Mouse (Mus musculus) telencephalon, adult 2 months (tissue): ENCODE measurements at regions not wholly inside any gene's neighbourhood (a gene's known extent, or its start where the extent isn't known, plus 50 kb on each side); places are given as distances from the start of the nearest gene placed in this dataset.

Experiments used
- DNase-seq: peaks from one replicate; pipeline ENCODE4 v3.0.0-alpha.2; 2011; ENCODE audit warnings: low read depth, low spot score

DNA sequence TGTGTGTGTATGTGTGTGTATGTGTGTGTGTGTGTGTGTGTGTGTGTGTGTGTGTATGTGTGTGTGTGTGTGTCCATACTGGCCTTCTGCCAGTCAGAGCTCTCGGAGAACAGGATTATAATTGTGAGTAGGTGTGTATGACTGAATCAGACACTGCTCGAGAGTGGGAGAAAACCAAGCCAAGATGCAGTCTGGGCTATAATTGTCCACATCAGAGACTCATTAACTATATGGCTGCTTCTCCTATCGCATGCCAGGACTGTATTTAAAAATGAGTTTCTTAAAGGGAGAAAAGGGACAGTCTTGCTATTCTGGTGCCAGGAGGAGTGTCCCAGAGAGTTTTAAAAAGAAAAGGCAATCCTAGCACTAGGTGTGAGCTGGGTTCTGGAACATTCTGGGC lies 58.7 kb upstream of the Adpgk start:
- peak; percentile 74 for DNase-seq

DNA sequence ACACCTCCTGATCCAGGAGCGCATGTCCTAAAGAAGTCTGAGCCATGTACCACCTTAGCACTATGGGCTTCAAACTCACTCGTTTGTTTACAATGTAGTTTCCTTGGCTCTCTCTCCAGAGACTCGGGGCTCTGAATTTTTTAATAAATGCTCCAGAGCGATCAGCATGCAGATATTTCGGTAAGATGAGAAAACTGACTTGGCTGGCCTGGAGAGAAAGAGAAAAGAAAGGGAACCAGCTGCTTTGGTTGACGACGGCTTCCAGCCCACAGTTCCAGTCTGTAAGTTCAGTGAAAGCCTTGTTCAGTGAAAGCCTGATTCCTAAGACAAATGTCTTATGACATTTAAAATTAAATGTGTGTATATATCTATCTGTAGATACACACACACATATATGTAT lies 59.4 kb upstream of the Adpgk start:
- no peak for DNase-seq

DNA sequence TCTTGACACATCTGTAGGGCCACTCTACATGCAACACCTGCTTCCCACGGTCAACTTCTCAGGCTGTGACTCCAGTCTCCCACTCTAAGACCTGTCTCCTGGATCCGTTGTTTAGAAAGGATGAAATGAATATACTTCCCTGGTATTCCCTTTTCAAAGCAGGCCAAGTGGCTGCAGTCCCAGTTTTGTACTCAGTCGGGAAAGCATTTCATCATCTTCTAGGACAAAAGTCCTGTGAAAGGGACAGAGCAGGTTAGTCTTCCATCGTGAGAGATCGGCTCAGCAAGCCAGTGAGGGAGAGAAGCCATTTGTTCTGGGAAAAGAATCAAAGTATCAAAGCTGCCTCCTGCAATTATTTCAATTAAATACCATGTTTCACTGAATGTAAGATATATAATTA lies 60.2 kb upstream of the Adpgk start:
- DNase-seq = no peak

DNA sequence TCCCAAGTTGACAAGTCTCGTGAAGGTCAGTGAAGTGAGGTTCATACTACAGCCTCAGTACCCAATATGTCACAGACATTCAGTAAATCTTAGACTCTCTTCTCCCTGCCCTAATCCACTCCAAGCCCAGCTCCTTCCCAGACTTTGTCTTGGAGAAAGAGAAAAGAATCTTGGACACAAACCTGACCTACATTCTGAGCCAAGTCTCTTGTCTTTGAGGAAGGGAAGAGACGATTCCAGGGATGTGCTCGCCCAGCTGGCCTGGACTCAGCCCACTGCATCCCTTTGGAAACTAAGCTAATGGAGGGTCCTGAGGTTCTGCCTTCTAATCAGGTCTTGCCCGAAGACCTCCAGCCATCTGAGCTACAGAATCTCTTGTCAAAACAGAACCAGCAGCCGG lies 61.2 kb upstream of the Adpgk start:
- DNase-seq = no peak

DNA sequence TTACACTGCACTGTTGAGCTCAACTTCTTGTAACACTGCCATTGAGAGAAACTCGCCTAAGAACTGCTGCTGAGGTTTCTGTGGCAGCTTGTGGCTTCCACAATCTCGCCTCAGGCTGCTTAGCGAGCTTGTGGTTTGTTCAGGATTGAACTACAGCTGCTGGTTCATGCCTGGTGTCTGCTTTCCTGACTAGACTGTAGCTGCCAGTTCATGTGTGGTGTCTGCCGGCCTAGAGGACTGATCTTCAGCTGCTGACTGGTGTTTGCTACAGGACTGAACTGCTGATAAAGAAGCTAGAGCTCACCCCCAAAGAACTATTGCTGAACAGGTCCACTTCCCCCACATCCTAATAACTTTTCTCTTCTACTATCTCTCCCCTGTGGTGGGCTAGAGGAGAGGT lies 63.4 kb upstream of the Adpgk start:
- no peak for DNase-seq

DNA sequence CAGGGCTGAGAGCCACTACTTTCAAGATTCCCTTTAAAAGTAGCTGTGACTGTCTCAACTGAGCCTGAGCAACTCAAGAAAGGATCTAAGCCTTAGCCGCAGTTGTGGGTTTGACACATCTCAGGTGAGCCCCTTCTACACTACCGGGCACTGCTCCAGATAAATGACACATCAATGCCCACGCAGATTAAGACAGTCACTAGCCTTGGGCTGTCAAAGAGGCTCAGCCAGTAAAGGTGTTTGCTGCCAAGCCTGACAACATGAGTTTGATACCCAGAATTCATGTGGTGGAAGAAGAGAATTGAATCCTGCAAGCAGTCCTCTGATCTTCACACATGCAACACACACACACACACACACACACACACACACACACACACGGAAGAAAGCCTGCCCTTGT lies 65.0 kb upstream of the Adpgk start:
- DNase-seq = no peak

DNA sequence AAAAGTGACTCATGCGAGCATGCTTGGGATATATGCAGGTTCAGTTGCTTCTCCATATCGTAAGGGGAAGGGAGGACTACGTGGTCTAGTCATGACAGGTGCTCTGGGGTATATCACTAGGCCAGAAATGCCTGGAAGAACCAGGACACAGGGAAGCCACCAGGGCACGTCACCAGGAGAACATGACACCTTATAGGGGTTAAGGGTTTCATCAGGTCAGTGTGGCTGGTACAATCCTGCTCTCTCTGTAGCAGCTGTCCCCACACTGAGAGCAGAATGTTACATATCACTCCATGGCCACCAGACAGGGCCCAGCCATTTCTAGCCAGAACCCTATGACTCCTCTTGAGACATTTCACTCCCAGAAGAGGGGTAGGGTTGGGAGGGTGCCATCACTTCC lies 72.1 kb upstream of the Adpgk start:
- no peak for DNase-seq

DNA sequence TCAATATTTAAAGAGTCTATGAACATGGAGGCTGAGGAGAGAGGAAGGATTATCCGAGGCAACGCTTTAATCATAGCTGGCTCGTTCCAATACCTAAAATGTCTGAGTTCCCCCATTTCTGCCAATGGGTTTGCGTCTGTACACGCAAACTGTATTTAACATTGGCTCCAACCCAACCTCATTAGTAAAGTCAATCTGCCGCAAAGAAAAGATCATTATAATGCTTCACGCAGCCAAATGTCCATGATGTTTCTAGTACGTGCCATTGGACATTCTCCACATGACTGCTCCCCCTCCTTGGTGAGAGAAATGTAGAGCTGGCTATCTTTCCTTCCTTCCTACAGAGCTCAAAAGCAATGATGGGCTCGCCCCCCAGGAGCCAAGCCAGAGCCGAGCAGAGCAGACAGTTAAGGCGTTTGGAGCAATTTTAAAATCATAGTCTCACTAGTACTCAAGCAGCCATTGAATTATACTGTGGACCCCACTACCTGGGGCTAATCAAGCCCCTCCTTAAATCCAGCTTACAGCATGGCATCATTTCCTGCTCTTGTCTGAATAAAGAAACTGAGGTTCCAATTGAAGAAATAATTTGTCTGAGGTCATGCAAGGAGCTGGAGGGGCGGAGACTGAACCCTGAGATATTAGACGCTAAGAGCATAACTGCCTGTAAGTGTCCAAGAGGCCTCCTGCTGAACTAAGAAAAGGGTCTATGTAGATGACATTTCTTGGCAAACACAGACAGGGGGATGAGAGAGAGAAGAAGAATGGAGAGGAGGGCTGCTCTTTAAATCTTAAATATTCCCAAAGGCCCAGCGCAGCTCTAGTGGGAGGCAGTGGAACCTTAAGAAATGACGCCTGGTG lies 88.5 kb upstream of the Adpgk start:
- no peak for DNase-seq

DNA sequence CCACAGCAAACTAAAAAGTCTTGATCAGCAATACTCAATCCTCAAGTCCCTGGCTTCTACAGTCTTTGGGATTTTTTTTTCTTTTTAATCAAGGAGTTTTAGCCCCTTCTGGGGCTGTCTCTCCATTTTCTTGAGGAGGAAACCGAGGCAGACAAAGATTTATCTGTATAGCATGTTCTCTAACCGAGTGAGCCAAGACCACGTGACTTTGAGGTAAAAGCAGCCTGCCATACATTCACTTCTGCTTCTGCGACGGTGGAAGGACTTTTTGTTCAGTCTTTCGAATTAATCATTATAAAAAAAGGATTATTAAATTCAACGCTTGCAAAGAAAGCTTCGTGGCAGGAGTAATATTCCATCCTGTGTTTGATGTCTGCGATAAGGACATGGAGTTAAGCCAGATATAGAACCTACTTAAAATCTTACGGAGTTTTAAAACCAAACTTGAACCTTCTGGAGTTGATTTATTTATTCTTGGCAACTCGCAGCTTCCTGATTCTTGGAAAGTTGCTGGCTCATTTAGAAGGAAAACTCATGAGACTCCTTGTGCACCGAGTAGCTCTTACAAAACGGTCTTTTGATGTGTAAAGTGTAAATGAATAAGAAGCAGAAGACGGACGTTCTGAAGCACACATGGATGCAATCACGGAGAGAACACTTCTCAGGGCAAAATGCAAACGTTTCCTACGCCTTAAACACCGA lies 91.7 kb upstream of the Adpgk start:
- DNase-seq = no peak

DNA sequence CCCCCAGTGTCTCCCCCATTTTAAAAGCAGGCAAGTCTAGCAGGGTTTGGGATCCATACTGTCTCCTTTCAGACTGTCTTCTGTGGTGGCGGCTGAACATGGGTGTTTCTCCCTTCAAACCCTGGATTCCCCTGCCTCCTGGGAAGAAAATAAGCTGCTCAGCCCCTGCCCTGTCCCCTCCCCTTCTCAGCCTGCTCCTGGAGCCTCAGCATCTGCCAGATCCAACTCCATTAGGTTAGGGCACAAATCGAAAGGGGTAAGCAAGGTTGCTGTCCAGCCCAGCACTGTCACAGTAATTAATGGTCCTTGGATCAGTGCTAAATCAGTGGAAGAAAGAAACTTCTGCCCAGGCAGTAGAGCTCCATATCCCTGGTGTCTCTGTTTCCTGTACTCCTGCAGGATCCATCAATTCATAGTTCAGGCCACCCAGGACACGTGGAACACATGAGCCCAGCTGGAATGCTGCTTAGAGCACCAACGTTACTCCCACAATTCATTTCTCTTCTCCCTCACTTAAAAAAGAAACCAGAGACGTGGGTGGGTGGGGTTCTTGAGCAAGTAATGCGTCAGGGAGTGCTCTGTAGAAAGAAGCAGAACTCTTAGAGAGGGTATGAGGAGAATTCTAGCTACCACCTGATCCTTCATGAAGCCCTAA lies 93.0 kb upstream of the Adpgk start:
- DNase-seq = no peak

DNA sequence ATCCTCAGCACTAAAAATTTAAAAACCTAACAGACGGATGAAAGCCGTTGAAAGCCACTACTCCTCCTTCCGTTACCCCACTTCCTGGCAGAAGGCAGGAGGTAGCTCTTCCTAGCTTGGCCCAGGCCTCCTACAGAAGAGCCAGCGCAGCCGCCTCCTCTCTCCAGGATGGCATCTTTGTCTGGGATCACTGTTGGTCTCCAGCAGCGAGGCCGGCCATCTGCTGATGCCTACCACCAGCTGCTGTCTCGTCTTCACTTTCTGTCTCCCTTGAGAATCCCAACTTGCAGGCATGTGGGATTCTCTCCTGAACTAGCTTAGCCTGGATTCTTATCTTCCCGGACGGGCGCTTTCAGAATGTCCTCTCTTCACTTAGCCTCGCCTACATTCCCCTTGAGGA lies 93.9 kb upstream of the Adpgk start:
- DNase-seq = peak; percentile 82

DNA sequence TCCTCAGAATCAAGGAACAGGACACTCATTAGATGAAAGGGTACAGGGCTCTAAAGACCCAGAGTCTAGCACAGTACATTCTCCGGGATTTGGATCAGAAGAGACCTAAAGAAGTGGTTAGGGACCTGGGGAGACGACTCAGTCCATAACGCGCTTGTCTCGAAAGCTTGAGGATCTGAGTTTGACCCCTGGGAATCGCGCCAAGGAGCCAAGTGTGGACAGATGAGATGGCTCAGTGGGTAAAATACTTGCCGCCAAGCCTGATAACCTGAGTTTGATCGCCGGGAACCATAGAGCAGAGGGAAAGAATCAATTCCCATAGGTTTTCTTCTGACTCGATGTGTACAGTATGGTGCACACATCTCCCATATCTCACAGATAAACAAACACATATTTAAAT lies 97.4 kb upstream of the Adpgk start:
- no peak for DNase-seq

DNA sequence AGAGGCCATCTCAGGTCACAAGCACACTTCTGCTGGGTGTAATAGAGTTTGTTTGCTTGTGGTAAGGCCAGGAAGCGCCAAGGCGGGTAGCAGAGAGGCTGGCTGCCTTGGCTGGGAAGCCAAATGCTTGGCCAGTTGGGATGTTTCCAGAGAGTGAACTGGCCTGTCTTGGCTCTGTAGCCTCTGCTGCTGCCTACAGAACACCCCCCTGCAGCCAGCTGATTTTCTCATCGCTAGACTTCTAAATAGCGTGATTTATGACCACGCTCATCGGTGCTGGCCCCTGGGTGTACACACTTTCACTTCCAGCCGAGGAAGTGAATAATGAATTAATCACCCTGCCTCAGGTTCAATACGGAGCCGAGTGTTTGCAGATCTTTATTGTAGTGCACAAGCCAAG lies 102.2 kb upstream of the Adpgk start:
- DNase-seq = no peak

DNA sequence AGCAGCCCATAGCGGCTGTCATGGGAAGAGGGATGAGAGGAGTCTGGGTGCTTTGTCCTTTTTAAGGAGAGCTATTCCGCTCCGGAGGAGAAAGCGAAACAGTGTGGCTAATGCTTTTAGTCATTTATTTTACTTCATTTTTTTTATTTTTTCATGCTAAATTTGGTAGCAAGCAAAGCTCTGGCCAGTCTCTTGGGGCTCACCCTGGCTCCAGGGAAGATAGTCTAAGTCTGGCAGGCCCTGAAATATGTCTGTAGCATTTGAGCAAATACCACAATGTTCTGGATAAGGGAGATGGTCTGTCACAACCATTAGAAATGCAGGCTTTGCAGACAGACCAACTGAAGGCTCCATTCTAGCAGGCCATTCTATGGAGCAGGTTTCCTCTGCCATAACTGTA lies 102.9 kb upstream of the Adpgk start:
- DNase-seq = no peak

DNA sequence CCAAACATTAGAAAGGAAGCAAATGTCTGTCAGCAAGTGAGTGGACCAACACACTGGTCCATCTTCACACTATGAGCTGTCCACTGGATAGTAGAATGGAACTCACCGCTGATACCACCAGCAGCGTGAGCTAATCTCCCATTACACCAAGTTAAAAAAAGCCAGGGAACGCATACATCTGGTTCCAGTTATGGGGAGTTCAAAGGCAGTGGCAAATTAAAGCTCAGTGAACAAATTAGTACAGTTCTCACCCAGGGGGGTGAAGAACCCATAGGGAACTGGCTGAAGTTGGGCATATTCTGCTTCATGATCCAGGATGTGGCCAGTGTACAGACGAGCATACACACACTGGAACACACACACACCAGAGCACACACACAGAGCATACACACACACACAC lies 105.0 kb upstream of the Adpgk start:
- no peak for DNase-seq

DNA sequence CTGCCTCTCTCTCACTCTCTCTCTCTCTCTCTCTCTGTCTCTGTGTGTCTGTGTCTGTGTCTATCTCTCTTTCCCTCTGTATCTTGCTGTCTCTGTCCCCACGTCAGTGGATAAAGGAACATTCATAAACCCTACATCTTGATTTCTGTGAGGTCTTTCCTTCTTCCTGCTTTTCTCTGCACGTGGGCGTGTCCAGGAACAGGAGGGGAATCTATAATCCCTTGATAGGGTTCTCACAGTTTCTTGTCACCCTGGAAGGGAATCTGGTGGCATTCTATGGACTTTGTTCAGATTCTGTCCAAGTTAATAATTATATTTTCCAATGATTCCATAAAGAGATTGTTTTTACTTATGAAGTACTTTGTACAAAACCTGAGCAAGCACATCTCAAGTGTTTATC lies 107.3 kb upstream of the Adpgk start:
- DNase-seq = no peak

DNA sequence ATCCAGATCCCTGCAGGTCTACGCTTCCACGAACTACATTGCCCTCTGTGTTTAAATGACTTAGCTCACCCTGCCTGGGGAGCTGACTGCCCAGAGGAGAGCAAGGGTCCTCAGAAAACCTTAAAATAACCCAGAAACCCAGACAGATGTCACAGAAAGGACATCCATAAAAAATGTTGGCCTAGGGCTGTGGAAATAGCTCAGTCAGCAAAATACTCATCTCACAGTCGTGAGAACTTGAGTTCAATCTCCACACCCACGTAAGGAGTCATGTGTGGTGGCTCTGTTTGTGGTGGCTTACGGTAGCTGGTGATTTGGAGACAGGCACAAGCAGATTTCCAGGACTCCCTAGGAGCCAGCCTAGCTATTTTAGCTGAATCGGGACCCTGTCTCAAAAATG lies 108.5 kb upstream of the Adpgk start:
- DNase-seq = no peak

DNA sequence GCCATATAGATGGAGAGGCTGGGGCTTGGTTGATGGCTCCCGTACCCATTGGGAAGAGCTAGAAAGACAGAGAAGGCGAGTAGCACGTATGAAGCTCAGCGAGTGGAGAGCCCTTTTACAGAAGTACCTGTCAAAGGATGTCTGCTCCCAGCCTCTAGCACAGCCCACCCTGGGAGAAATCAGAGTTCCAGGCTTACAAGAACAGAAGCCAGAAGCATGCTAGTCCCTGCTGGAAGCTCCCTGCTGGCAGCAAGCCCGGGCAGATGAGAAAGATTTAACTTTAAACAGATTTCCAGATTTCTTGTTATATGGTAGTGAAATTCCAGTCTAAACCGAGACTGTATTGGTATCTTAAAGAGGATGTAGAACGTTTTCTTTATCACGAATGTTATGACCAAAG lies 108.9 kb upstream of the Adpgk start:
- no peak for DNase-seq

DNA sequence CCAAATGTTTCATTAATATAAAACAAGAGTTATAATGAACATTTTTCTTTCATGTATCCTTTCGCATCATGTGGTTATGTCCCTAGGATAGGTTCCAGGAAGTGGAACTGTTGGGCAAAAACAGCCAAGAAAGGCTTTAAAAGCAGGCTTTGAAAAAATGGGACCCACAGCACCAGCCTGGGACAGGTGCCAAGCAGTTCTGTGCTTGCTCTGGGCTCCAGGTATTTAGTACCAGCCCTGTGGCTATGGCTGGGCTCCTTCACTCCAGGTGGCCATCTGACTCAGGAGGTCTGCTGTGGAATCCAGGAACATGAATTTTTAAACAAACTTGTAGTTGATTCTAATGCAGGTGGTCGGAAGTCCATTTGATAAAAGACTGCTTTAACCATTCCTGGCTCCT lies 119.8 kb upstream of the Adpgk start:
- no peak for DNase-seq

DNA sequence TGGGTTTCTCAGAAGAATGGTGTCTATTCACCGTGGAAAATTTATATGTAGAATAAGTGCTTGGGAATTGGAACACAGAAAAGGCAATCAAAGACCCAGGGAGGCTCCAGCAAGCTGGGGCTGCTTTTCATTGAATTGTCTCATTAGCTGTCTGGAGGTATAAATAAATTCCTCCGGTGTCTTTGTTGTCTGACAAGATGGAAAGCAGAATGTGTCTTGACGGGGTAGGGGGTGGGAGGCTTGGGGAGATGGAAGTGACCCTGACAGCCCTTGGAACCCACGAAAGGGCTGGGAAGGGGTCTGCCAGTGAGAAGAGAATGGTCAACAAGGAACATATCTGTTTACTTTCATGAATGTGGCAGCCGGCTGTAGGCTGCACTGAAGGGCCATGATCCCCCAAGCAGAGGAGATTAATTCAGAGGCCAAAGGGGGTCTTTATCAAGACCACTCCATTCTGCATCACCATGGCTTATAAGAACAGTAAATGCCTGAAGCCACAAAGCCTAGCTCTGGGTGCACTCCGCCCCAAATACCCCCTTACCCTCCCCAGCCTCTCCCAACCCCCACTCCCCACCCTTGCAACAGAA lies 127.2 kb upstream of the Neo1 start:
- DNase-seq = no peak

DNA sequence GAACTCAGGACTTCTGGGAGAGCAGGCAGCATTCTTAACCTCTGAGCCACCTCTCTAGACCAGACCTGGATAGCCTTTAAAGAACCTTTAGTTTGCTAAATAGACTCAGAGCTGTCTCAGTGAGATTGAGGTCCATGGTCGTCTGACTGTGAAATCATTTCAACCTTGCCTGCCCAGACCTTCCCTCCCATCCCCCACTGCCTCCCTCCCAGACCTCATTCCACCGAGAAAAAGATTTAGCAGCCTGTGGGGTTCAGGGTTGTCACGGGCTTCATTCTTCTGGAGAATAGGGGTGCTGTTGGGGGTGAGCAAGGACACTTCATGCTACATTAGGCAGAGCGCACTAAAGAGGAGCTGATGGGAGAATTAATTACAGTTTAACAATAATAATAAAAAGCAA lies 126.7 kb upstream of the Neo1 start:
- DNase-seq = no peak

DNA sequence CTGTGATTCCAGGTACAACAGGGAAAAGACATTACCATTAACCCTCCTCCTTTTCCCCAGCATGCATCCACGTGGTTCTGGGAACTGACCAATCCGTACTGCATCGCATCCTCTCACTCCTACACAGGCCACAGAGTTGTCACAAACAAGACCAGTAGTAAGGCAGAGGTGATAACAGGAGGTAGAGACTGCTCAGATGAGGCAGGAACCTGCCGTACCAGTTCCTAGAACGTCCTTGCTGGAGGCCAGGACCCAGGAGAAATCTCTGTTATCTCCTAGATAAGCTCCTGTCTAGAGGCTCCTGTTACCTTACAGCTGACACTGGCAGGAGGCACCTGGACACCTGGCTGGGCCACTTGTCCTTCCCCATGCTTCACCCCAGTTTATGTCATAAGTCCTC lies 121.4 kb upstream of the Neo1 start:
- no peak for DNase-seq

DNA sequence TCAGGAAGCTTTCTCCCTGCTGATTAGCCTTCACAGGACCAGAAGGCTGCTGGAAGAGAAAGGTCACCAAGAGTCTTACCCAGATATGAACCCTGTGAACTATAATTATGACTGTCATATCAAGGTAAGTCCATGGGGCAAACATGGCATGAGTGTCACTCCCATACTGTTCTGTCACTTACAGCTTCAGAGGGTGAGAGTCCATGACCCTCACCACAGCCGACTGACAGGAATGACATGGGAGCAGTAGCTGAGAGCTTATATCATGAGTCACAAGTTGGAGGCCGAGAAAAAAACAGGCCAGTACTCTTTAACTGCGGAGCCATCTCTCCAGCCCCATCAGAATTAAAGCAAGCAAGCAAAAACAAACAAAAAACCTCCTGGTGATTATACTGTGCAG lies 117.7 kb upstream of the Neo1 start:
- DNase-seq = no peak
